Mouse (Mus musculus) kidney, postnatal 36 days (tissue): ENCODE measurements around the gene Slc2a13.

Experiments
- DNase-seq, 2 experiments: peaks; one replicate each; pipeline ENCODE4 v3.0.0; 2021 to 2022; ENCODE audit warnings: mixed read lengths in 2 of 2

The Slc2a13 gene

DNA sequence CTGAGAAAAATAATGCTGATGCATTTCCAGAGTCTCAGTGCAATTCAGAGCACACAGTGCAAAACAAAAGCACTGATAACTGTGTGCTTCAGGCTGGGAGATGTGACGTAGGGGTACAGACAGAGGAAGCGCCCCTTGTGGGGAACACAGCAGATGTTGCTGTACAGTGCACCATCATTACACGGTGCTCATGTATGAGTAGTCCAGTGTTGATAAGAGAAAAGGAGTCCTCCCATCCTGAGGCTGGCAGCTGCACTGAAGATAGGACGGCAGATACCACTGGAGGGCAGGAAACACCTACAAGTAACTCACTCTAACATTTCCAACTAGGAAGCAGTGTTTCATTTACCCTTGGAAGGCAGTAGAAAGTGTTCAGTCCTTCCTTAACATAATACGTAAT is 312.5 kb downstream of the Slc2a13 start:
- DNase-seq: peak in 1 of 2 experiments; percentile 17

DNA sequence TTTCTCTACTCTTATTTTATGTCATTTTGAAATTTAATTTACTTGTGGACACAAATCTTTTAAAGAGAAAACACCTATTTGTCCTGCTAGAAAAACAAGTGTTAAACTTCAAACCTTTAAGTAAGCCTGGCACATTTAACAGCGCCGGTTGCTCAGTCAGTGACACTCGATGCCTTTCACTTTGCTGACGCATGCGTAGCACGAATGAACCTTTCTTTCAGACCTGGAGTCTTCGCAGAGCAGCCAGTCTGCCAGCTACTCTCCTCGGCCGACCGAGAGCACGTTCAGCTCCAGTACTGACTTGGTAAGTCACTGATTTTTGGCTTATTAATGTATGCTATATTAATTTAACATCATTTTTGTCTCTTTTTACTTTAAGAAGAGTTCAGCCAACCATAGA is 315.9 kb downstream of the Slc2a13 start:
- peak; percentile 57 to 71 for DNase-seq

DNA sequence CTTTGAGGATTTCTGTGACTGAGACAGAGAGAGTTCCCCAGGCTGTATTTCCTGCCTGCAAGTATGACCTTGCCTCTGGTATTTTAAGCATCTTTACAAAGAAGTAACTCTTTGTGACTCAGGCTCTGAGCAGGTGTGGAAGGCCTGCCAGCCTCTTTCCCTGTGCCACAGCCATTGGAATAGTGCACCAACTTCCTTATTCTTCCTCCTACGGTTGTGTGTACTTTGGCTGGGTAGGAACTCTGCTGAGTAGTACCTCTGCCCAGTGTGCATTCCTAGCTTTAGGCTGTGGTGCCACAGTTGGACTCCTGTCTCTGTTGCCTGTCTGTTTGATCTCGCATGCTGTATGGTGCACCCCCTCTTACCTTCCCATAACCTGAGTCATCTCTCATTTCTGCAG is 317.8 kb downstream of the Slc2a13 start:
- no peak for DNase-seq

DNA sequence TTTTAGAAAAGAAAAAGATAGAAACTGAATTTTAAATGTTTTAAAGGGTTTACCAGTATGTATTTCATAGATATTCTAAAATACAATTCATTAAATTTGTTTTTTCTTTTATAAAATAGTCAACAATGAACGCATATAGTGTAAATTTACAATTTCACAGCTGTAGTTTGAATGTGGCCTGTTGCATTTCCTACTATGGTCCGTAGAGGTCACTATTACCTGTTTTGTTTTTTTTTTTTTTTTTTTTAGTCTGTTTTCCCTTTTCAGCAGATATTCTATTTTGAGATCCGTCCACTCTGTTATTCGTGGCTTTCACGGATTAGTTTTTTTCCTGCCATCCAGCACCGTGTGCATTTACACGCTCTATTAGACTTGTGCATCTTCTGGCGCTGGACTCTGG is 320.1 kb downstream of the Slc2a13 start:
- DNase-seq: no peak

DNA sequence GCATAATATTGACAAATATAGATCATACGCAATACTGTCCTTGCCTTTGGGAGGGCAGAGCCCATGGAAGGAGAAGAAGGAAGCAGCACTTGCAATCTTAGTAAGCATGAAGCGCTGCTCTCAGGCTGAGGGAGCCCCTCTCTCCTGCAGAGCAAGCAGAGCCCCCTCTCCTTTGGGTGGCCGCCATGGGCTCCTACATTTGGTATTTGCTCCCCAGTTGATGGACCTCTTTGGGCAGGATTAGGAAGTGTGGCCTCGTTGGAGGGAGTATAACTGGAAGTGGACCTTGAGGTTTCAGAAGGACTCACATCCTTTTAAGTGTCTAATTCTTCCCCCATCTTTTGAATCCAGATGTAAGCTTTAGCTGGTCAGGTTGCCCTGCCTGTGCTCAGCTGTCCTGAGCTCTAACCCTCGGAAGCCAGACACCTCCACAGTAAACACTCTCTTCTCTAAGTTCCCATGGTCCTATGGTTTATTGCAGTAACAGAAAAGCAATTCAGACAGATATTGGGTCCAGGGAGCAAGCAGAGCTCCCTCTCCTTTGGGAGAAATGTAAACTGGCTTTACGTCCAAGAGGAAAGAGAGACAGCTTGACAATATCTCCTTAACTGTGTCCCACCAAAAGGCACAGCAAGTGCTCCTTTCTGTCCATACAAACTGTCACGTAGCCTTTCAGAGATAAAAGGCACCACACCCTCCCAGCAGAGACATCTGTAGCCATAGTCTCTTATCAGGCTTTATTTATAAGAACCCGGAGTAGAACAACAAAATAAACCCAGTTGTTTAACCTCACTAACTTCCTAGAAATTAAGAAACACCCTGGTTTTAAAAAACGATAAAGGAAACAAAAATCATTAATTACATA is 321.3 kb downstream of the Slc2a13 start:
- DNase-seq: no peak

DNA sequence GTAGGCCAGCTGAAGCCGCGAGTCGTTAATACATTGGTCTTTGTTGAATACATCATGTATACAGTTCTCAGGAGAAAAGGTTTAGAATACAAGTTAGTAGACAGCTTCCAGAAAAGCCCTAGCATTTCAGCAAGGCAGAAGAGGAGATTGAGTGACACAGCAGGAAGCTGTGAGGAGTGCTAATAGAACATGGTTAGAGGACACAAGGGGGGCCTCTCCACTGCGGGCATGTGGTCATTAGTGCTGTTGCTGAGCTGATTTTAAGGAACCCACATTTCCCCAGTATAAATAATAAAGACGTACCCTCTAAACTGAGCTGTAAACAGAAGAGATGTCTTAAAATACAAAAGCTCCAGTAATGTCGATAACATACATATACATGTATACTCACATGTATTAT is 322.2 kb downstream of the Slc2a13 start:
- peak in 1 of 2 experiments; percentile 53 for DNase-seq

DNA sequence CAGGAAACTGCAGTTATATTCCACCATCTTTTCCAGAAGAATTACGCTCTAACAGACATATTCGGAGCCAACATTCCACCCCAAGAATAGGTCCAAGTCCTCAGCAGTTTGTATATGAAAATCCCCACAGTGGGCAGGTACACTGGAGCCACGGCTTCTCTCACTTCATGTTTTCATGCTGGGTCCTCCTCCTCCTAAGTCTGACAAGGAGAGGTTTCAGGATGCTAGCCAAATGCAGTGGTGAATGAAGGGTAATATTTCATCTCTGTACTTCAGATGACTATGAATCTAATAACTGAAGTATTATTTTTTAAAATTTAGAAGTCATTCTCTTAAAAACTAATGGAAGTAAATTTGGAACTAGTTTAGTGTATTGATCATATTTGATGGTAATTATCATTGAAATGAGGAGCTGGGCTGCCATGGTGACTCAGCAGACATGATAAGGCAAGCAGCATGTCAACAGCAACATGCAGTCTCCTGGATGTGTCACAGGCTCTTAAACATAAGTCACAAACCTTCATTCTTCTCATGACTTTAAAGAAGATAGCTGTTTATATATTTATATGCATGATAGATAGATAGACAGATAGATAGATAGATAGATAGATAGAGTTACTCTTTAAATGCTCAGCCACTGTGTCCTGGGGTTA is 332.3 kb downstream of the Slc2a13 start:
- no peak for DNase-seq

DNA sequence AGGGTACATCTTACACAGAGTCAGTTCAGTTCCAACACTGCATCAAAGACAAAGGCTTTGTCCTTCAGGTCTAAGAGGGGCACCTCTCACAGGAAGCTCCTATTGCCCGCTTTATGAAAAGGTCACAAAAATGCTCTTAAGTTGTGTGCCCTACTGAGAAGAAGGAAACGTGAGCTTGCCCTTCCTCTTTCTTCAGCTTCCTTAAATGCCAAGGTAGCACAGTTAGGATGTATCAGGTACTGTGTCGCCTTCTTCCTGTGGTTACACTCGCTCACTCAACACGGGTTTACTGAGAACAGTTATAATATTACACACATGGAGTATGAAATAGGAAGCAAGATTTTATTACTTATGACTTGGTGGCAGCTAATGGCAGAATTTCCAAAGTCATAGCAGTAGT is 335.8 kb downstream of the Slc2a13 start:
- DNase-seq: no peak
